Mouse (Mus musculus) ES-E14 (cell line): ENCODE results near the gene Fbxo21. TPM values are rescaled to one million over a fixed set of nuclear protein-coding genes. Genes with fewer than 3 reads are reported as not detected.

Experiments
- DNase-seq: peaks from one replicate; pipeline ENCODE4 v3.0.0-alpha.2; 2013; ENCODE audit warnings: low read depth, low spot score
- H3K27ac ChIP-seq: 2 replicates; pipeline ENCODE4 v1.5.1; 2012; ENCODE audit warnings: low read depth, mild to moderate bottlenecking, low read length, moderate library complexity, mixed read lengths; ENCODE audit not compliant: poor library complexity, insufficient read depth, severe bottlenecking
- H3K36me3 ChIP-seq: 2 replicates; pipeline ENCODE4 v1.6.1; 2012; ENCODE audit warnings: mild to moderate bottlenecking, low read length, moderate library complexity, mixed read lengths; ENCODE audit not compliant: control insufficient read depth, poor library complexity, insufficient read depth, severe bottlenecking
- H3K4me1 ChIP-seq, 2 experiments: fragments of 150-350 bp in 1 of 2; sonication (generic) in 1 of 2; 2 replicates each; pipeline ENCODE4 v1.6.1; 2012; ENCODE audit warnings: low read length in 2 of 2, mild to moderate bottlenecking in 1 of 2, mixed read lengths in 1 of 2; ENCODE audit not compliant: control insufficient read depth in 2 of 2, insufficient read depth in 2 of 2, poor library complexity in 1 of 2
- H3K4me3 ChIP-seq, 2 experiments: fragments of 150-350 bp in 1 of 2; sonication (generic) in 1 of 2; 2 replicates each; pipeline ENCODE4 v1.5.1; 2012; ENCODE audit warnings: low read length in 2 of 2, low read depth in 1 of 2, mild to moderate bottlenecking in 1 of 2, mixed read lengths in 1 of 2; ENCODE audit not compliant: insufficient read depth in 1 of 2, poor library complexity in 1 of 2, severe bottlenecking in 1 of 2
- H3K9ac ChIP-seq: 2 replicates; pipeline ENCODE4 v1.6.1; 2012; ENCODE audit warnings: low read depth, mild to moderate bottlenecking, low read length, mixed read lengths; ENCODE audit not compliant: poor library complexity, insufficient read depth, severe bottlenecking
- H3K9me3 ChIP-seq: fragments of 150-350 bp; sonication (generic); 2 replicates; pipeline ENCODE4 v1.6.1; 2012; ENCODE audit warnings: low read depth, mild to moderate bottlenecking, low read length; ENCODE audit not compliant: control insufficient read depth, insufficient read depth
- CHD2 ChIP-seq: IDR thresholded peaks from 2 replicates; pipeline ENCODE4 v1.6.1; 2014; ENCODE audit warnings: mild to moderate bottlenecking, low read depth, low read length, inconsistent platforms
- HCFC1 ChIP-seq: IDR thresholded peaks from 2 replicates; pipeline ENCODE4 v1.6.1; 2012; ENCODE audit warnings: low read length, inconsistent platforms, borderline replicate concordance; ENCODE audit not compliant: insufficient read depth
- MAFK ChIP-seq: IDR thresholded peaks from 2 replicates; pipeline ENCODE4 v1.6.1; 2014; ENCODE audit warnings: mild to moderate bottlenecking, low read depth, low read length, inconsistent platforms; ENCODE audit not compliant: insufficient read depth
- ZC3H11A ChIP-seq: IDR thresholded peaks from 2 replicates; pipeline ENCODE4 v1.6.1; 2012; ENCODE audit warnings: low read depth, mild to moderate bottlenecking, inconsistent platforms, low read length, borderline replicate concordance
- ZNF384 ChIP-seq: IDR thresholded peaks from 2 replicates; pipeline ENCODE4 v1.6.1; 2012; ENCODE audit warnings: low read depth, low read length, inconsistent platforms
- in situ Hi-C, 2 experiments: fragments of 600-800 bp; cut with MboI; formaldehyde crosslinking; loops; one replicate each; pipeline ENCODE4 v1.15.1; 2025; ENCODE audit warnings: low sequenced_read_pairs in 2 of 2, inconsistent platforms in 1 of 2; ENCODE audit not compliant: unreplicated experiment in 2 of 2
- total RNA-seq: library from RNA; depleted of rRNA; stranded (reverse); fragments of 300-350 nt; gene quantifications from 2 replicates; pipeline ENCODE4 v1.2.3, GENCODE M21; 2012

Gene Fbxo21
- total RNA-seq, 1 experiment, result 23.2 TPM

DNA sequence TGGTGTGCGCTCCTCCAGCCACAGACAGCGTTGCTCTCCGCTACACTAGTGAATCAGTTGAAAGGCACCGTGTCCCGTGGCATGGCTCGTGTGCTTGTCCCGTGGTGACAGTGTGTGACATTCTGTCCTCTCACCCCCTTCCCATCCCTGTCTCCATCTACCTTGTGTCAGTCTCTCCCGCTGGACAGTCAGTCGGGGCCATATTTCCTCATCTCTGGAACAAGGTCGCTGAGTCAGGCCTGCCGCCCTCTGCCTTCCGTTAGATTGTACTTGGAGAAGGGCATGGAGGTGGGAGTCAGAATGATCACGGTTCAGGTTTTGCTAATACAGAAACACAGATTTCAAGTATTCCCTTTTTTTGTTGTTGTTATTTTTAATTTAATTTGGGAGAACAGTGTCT lies 31.8 kb downstream of the Fbxo21 start:
- in situ Hi-C loops, result no loop called here

DNA sequence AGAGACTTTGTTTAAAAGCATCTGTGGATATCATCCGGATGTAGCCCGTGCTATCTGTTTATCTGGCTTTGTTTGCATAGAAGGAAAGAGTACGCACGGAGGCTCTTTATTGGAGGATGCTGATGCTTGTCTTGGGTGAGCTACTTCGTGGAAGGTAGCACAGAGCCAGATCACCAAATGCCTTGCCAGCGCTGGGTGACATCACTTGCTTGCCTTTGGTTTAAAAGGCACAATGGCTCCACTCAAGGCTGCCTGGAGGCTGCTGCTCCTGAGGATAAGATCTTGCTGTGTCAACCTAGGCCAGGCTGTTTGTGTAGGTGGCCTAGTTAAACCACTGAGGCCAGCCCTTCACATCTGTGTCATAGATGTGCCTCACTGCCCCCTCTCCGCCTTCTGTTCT lies 34.3 kb downstream of the Fbxo21 start:
- in situ Hi-C loops, result no loop called here
- H3K36me3 ChIP-seq, result peaks cover 12% of the 10 kb centered on the region; the same call in 1 of the 2 replicates

More for the DNA sequence above, 31.8 kb downstream of the Fbxo21 start:
- no peak overlapping the region for H3K4me3 ChIP-seq
- H3K4me1 ChIP-seq, result peaks cover 0 to 4% of the 10 kb centered on the region in 2 experiments; a peak in 2 of 4 replicates
- H3K9ac ChIP-seq, result no peak overlapping the region
- no peaks in the 10 kb centered on the region for H3K9me3 ChIP-seq
- DNase-seq, result no peak
- H3K27ac ChIP-seq, result no peak overlapping the region
- peaks cover 18% of the 10 kb centered on the region; the same call in 1 of the 2 replicates for H3K36me3 ChIP-seq
- no peak for TF ChIP-seq MAFK
- no peak for TF ChIP-seq CHD2
- no peak for TF ChIP-seq ZC3H11A
- no peak for TF ChIP-seq ZNF384
- no peak for TF ChIP-seq HCFC1

DNA sequence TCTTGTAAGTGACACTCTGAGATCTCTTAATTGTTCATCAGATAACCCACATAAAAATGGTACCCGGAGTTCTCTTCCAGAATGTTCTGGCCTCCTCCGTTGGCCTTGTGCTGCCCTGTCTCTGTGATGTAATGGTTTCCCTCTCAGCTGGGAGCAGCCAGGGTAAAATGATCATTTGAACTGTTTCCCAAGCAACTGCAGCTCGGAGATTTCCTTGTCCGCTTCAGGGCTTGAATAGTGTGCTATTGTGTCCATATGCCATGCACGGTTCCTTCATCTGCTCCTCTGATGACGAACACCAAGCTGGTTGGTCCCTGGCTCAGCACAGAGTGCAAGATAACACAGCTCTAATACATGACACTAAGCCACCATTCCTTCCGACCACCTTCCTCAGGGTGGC lies 35.3 kb downstream of the Fbxo21 start:
- no peak overlapping the region for H3K4me3 ChIP-seq
- in situ Hi-C loops, result no loop called here
- H3K36me3 ChIP-seq, result peaks cover 12% of the 10 kb centered on the region; the same call in 1 of the 2 replicates
- H3K27ac ChIP-seq, result no peak overlapping the region
- peaks cover 0 to 10% of the 10 kb centered on the region in 2 experiments; a peak in 2 of 4 replicates for H3K4me1 ChIP-seq
- H3K9me3 ChIP-seq, result no peaks in the 10 kb centered on the region
- H3K9ac ChIP-seq, result no peak overlapping the region
- DNase-seq, result no peak
- TF ChIP-seq CHD2 (no peak), HCFC1 (no peak), ZC3H11A (no peak), ZNF384 (no peak), MAFK (no peak)

More for the DNA sequence above, 34.3 kb downstream of the Fbxo21 start:
- Histone ChIP-seq H3K27ac (no peak overlapping the region), H3K4me1 (peaks cover 0 to 10% of the 10 kb centered on the region in 2 experiments; a peak in 2 of 4 replicates), H3K9me3 (no peaks in the 10 kb centered on the region), H3K9ac (no peak overlapping the region), H3K4me3 (no peak overlapping the region)
- DNase-seq, result no peak
- TF ChIP-seq CHD2 (no peak), HCFC1 (no peak), MAFK (no peak), ZNF384 (no peak), ZC3H11A (no peak)

GRCm38 (mm10) chr5:118015028-118015427 lies 38.5 kb downstream of the Fbxo21 start:
- peak overlapping the region; percentile 6 to 21; a peak in 1 of 4 replicates for H3K4me3 ChIP-seq
- H3K36me3 ChIP-seq, result no peaks in the 10 kb centered on the region; the same call in 1 of the 2 replicates
- H3K4me1 ChIP-seq, result peaks cover 0 to 6% of the 10 kb centered on the region in 2 experiments; a peak in 1 of 4 replicates
- no peak for DNase-seq
- TF ChIP-seq HCFC1 (no peak), ZNF384 (no peak), ZC3H11A (no peak), MAFK (no peak), CHD2 (no peak)
- no peak overlapping the region; the same call in 1 of the 2 replicates for H3K9ac ChIP-seq
- H3K9me3 ChIP-seq, result no peaks in the 10 kb centered on the region
- in situ Hi-C loops, result no loop called here
- no peak overlapping the region for H3K27ac ChIP-seq
